Mouse (Mus musculus): Measurements from ENCODE around the gene Glis3.

DNA sequence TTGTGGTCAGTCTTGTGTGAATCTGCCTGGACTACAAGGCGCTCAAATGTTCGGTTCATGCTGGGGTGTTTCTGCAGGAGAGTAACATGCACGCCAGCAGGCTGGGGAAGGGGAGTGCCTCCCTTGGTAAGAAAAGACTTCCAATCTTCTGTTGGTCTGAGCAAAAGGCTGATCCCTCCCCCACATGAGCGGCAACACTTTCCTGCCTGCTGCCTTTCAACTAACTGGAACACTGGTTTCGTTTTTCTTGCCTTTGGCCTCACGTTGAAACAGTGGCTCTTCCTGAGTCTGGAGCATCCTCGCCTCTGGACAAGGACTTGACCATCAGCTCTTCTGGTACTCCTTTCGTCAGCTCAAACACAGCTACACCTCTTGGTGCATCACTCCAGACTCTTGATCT, 17.4 kb downstream of the Glis3 start:
- TF ChIP-seq HCFC1 (IDR thresholded peaks at IDR 0.05; ENCODE audit: borderline replicate concordance, insufficient read depth, low read length): no peak
- no peak for TF ChIP-seq MAFK (IDR thresholded peaks at IDR 0.05; ENCODE audit: insufficient read depth, low read depth, low read length)

Measured in ES-E14 (cell line).